Mouse (Mus musculus): ENCODE measurements around the gene Rex1bd.
"Not testable (repeated sequence)": the region's sequence is repeated elsewhere in the genome, so short reads cannot be mapped to it uniquely, and the experiment has no call there.

Gene Rex1bd

DNA sequence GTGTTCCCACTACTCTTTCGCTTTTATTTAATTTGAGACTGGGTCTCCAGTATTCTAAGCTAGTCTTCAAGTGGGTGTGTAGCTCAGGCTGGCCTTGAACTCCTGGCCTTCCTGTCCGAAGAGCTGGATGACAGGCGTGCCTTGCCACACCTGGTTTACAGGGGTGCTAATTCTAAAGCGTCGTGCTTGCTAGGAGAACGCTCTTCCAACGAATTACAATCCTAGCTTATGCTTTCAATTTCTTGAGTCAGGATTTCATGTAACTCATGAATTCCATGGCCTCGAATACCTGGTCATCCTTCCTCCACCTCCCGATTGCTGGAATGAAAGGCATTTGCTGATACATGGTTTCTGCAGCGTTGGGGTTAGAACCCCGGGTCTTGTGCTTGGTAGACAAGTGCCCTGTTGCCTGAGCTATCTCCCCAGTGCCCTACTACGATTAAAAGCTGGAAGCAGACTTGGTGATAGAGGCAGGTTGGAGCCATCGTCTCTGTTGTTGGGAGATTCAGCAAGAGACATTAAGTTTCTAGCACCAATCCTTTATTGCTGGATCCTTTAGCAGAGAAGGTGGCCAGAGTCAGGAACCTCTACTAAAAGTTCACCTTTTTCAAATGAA, 21.7 kb upstream of the Rex1bd start:
- no peak for DNase-seq

- DNase-seq = peak; percentile 97 to 99
Measured at GRCm38 (mm10) chr8:70527512-70528181, 21.1 kb upstream of the Rex1bd start, which contains the start of the genes Fkbp8 and Kxd1. Gene Fkbp8, plus strand, starts transcription at chr8:70527724. Gene Kxd1, minus strand, starts transcription at chr8:70527956.

GRCm38 (mm10) chr8:70527111-70527511, 20.6 kb upstream of the Rex1bd start:
- DNase-seq = no peak

GRCm38 (mm10) chr8:70522592-70523403, 16.2 kb upstream of the Rex1bd start:
- peak; percentile 97 for DNase-seq

DNA sequence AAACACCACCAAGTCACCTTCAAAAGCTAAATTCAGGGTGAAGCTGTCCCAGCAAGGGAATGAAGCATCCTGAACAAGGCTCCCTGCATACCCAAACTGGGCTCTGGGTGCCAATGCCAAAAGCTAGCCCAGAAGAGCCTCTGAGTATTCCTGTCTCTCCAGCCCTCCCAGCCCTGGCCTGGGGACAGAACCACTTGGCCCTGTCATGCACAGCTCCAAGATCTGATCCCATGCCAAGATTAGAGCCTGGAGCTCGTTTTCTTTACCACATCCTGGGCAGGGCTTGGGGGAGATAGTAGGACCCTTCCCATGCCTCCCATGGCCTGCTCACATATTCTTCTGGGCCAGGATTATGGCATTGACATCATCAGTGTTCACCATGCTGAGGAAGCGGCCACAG, 13.1 kb upstream of the Rex1bd start:
- DNase-seq = no peak

DNA sequence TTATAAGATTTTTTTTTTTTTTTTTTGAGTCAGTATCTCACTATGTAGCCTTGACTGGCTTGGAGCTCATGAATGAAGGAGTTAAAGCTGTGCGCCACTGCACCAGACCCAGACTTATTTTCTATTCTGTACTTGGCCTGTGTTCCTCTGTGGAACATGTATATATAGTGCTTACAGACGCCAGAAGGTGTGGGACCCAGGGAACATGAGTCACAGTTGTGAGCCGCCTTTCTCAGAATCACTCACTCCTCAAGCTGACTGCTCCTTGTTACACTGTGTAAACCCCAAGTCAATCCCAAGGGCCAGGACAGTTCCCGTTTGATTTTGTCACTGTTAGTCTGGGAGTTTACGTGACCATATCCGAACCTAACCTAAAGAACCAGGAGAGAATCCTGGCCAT, 12.5 kb upstream of the Rex1bd start:
- no peak for DNase-seq

GRCm38 (mm10) chr8:70517940-70518643, 11.5 kb upstream of the Rex1bd start:
- no peak for DNase-seq

DNA sequence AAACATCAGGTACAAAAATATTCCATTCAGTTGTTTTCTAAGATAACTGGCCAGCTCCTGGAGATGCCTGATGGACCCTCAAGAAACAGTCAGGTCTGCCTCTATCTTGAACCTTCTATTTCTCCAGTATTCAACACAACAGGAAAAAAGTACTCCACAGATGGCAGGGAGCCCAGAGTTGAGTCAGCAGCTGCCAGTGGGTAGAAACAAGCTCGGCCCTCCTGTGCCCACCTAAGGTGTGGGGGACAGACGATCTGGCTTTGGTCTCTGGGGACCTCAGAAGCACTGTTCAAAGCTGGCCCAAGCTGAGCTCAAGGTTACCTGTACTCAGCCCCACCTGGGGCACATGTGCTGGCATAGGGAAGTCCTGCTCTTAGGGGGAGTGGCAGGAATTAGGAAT, 6.9 kb upstream of the Rex1bd start:
- no peak for DNase-seq

DNA sequence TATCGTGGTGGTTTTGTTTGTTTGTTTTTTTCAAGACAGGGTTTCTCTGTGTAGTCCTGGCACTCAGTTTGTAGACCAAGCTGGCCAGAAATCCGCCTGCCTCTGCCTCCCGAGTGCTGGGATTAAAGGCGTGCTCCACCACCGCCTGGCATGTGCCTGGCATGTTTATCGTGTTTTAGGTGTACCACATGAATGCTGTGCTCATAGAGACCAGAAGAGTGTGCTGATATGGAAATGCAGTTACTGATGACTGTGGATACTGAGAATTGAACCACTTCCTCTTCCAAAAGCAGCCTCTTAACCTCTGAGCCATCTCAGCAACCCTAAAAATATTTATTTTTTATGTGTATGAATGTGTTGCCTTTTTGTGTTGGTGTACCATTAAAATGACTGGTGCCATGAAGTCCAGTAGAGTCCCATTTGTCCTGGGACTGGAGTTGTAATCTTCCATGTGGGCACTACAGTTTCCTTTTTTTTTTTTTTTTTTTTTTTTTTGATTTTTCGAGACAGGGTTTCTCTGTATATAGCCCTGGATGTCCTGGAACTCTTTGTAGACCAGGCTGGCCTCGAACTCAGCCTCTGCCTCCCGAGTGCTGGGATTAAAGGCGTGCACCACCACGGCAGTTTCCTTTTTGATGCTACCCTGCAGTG, 5.8 kb upstream of the Rex1bd start:
- DNase-seq = no peak

GRCm38 (mm10) chr8:70511770-70512169, 5.2 kb upstream of the Rex1bd start:
- no peak for DNase-seq

- DNase-seq = not testable (repeated sequence)
Measured at GRCm38 (mm10) chr8:70511174-70511573, 4.6 kb upstream of the Rex1bd start.

DNA sequence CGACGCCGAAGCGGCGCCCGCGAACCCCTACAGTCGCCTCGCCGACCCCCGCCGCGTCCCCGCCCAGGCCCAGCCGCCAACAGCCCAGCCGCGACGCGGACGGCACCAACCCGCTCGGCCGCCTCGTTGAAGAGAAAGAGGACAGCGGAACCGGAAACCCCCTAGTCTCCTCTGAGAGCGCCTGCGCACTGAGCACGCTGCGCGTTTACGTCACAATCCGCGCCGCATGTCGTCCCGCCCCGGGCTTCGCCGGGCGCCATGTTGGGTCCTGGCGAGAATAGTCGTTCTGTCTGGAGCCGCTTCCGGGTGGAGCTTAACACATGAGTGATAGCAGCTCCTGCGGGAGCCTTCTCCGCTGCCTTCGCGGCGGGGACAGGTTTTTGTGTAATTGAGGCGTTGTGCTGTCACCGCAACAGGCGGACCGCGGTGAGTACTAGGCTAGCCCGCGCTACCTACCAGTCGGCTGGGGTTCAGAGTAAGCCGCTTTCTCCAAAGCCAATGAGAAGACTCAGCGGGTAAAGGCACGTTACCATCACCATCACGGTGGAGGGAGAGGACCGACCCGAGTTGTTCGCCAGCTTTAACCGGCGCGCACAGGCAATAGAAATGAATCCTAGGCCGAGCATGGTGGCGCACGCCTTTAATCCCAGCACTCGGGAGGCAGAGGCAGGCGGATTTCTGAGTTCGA, 3.8 kb upstream of the Rex1bd start, which contains the start of gene Uba52:
Gene Uba52, minus strand, starts transcription at position 574 of the 688 bp plus-strand sequence.
- DNase-seq = peak; percentile 96 to 97

DNA sequence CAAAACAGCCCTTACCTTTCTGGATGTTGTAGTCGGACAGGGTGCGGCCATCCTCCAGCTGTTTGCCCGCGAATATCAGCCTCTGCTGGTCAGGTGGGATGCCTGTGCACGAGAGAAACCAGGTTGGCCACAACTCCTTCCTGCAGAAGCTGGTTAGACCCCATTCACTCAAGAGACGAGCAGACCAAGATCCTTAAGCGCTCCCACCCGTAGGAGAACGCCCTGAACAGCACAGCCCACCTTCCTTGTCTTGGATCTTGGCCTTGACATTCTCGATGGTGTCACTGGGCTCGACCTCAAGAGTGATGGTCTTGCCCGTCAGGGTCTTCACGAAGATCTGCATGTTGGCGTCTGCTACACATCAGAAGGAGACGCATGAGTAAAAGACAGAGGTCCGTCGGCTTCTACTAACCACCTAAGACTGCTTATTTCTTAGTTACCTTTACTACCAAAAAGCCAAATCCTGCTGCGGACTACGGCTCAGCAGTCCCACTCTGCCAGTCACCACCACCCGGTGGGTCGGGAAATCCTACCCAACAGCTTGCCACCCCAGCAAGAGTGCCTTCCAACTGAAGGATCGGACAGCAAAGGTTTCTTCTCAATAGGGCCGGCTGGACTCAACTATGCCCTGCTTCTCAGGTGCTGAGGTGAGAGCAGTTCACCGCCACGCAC, 2.9 kb upstream of the Rex1bd start:
- no peak for DNase-seq

GRCm38 (mm10) chr8:70507027-70507393, 458 bp upstream of the Rex1bd start:
- DNase-seq = no peak

- no peak for DNase-seq
Measured at GRCm38 (mm10) chr8:70505698-70506327, 739 bp downstream of the Rex1bd start.

GRCm38 (mm10) chr8:70504851-70505250, 1.7 kb downstream of the Rex1bd start:
- DNase-seq = peak; percentile 65 to 76

DNA sequence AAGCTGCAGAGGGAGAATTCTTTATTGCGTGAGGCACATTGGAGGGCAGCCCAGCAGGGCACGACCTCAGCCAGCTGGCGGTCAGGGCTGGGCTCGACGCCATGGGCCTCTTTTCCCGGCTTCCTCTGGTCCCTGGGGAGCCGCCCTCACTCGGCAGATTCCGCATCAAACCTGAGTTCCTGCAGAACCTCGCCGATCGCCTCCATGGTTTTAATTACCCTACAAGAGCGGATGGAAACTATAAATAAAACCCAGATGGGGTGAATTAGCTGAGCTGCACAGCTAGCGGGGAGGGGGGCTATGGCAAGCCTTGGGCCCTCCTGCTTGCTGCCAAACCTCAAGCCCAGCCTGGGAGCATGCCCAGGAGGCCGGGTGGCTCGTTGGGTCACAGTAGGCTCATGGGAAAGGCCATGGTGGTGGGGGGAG, 2.2 kb downstream of the Rex1bd start:
- peak; percentile 59 to 61 for DNase-seq

- peak in 1 of 2 experiments; percentile 62 for DNase-seq
Measured at GRCm38 (mm10) chr8:70503062-70503750, 3.3 kb downstream of the Rex1bd start.

DNA sequence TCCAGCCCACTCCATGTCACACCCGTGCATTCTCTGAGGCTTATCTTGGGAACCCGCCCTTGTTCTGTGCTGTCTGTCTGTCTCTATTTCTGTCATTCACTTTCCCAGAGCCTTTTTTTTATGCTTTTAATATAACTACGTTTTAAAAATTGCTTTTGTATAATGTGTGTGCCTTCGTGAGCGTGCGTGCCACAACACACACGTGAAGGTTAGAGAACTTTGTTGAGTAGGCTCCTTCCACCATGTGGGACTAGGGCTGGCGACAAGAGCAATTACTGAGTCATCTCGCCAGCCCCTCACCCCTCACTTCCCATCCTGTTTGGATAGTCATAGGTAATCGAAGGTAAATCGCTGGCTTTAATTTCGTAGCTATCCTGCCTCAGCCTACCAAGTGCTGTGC, 4.0 kb downstream of the Rex1bd start:
- DNase-seq = no peak
